Mouse (Mus musculus) MN1 (cell line): Measurements from ENCODE around the gene Tmprss6.
A peak's percentile ranks its signal among the peaks of the same experiment; 100 is the strongest.

Experiments used
- DNase-seq: peaks from one replicate; pipeline ENCODE4 v3.0.0-alpha.2; 2016; ENCODE audit warnings: low spot score

Gene Tmprss6

DNA sequence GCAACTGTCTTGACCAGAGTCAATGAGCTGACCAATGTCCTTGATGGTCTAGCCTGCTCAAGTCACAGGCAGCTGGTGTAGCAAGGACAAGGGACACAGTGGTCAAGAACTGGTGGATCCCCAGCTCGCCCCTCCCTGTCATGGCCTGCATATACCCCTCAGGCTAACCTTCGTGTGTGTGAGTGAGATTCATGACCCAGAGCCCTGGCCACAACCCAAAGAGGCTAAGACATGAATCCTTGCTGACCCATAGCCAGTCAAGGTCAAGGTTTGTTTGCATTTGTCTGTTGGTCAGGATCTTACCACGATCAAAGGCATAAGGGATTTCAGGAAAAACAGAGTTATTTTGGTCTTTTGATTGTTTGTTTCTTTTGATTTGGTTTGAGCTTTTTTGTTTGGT, 14.1 kb upstream of the Tmprss6 start:
- no peak for DNase-seq

DNA sequence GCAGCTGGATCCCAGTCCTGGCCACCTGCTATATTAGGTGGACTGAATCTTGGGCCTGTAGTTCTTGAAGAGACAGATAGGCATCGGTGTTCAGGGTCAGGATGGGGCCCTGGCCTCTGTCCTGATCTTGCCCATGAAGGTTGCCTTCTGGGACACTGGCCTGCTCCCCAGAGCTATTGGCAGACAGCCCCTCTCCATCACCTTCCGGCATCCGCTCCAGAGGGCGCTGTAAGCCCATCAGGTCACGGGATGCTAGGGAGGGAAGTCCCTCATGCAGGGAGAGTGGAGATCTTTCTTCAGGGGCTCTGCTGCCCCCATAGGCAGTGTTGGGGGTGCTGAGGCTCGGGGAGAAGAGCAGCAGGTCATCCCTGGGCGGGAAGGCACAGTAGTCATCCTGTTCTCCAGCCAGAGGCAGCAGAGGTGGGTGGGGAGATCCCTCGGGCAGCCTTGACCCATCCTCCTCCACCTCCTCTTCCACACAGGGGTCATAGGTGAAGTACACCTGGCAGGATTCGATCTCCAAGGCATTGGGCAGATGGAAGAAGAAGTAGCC, 13.1 kb upstream of the Tmprss6 start:
- DNase-seq, result no peak

DNA sequence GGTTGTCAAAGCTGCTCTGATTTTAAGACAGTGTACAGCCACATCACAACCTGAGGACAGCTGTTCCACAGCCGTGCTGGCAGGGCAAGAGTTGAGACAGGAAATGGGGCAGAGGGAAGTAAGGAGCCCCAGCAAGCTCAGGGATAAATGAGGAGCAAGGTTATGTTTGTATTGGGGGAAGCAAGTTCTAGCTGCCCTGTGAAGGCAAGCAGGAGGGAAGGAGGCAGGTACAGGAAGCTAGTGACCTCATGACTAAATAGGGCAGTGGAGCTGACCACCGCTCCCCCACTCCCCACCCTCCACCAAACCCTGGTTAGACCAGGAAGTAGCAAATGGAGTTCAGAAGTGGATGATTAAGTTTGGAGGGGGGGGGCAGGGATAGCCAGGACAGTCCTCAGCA, 12.6 kb upstream of the Tmprss6 start:
- DNase-seq, result no peak

DNA sequence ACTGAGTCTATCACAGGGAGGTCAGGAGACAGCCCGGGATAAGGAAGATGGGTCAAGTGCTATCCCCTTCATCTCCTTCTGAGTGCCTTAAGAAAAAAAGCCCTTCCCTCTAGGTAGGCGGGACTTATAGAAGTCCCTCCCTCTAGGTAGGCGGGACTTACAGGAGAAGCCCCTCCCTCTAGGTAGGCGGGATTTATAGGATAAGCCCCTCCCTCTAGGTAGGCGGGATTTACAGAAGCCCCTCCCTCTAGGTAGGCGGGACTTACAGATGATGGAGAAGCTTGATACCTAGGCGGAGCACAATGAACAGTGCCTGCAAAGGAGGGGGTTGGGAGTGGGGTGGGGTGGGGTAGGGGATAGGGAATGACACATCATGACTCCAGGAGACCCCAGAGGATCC, 11.7 kb upstream of the Tmprss6 start:
- DNase-seq, result peak; percentile 30

DNA sequence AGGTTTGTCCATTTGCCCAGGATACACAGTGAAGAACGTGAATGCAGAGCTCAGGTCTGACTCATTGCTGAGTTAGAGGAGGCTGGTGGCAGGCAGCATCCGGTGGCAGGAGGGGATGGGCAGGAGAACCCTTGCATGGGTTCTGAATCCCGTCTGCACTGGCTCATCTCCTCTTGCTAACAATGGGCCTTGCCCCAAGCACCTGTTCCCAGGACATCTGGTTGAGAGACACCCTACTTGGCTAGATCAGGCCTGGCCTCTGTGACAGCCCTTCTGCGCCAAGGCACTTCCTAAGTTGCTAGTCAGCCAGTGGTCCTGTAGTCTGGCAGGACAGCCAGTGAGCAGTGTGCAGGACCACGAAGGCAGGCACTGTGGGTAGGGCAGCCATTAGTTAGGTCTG, 11.0 kb upstream of the Tmprss6 start:
- no peak for DNase-seq

DNA sequence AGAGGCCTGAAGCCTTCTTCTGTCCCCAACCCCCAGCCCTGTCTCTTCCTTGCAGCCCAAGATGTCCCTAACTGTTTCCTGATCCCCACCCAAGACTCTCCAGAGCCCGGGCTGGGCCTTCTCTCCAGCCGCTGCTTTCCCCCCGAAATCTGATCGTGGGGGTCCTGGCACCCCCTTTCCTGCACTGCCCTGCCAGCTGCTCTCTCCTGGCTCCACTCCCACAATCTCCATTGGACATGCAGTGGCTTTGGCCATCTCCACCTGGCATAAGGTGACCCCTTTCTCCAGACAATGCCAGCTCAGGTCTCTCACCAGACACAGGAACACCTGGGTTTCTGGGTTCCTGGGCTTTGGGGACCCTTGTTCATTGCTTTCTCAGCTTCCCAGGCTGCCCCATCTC, 9.6 kb upstream of the Tmprss6 start:
- DNase-seq, result no peak

DNA sequence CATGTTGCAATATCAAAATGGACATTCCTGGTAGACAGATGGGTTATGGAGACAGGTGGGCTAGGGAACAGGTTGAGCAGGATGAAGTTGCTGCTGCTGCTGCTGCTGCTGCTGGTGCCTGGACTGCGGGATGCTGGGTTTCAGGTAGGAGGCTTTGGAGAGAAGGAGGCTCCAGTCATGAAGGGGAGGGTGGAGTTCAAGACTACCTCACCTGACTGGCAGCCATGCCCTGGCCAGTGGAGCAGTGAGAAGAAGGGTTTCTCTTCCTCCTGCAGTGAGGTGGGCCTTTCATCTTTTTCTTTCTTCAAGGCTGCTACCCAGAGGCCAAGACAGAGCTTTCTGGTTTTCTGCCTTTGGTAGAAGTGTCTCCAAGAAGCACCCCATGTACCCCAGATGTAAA, 8.4 kb upstream of the Tmprss6 start:
- no peak for DNase-seq

DNA sequence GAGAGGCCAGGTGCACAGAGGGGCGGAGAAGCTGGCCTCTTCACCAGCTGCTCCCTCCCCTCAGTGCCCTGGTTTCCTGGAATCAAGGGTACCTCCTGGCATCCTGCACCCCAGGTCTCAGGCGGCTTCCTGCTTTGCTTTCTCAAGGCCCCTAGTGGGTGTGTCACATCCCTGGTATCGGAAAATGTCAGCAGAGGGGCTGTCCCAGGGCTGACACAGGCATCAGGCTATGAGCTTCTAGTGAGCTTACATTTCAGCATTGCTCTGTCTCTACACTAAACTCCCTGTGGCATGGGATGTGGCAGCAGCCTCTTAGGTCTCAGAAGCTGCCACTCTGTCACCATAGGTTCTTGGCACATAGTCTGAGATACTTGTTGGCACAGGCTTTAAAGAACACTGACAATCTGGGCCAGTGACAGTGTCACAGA, 7.2 kb upstream of the Tmprss6 start:
- no peak for DNase-seq

DNA sequence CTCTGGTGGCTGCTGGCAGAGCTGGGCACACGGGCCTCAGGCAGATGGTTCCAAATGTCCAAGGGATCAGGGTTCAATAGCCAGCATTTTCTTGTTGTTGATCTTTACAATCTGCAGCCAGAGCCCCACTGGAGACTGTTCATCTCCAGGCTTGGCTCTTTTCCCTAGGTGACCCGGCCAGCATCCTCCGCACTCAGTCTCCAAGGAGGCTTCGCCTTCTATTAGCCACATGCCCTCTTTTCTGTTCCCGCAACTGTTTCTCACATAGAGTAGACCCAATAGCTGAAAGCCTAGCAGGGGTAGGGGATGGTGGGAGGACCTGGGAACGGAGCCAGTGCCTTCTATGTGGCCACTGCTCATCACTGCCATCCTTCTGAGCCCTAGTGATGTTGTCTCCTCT, 5.0 kb upstream of the Tmprss6 start:
- no peak for DNase-seq

DNA sequence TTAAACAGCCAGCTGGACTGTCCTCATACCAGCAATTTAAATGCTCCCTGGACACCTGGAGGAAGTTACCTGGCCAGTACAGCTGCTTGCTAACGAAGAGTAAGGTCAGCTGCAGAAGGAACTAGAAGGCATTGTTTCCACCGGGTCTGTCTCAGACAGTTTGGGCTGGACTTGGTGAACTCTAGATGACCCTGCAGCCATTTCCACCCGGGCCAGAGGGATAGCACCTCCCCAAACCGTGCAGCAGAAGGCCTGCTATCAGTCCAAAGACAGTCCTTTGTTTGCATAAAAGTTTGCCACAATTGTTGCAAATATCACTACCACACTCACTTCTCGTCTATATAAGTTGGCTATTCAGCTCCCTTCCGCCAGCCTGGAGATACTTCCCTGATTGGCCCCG, 3.5 kb upstream of the Tmprss6 start:
- no peak for DNase-seq

DNA sequence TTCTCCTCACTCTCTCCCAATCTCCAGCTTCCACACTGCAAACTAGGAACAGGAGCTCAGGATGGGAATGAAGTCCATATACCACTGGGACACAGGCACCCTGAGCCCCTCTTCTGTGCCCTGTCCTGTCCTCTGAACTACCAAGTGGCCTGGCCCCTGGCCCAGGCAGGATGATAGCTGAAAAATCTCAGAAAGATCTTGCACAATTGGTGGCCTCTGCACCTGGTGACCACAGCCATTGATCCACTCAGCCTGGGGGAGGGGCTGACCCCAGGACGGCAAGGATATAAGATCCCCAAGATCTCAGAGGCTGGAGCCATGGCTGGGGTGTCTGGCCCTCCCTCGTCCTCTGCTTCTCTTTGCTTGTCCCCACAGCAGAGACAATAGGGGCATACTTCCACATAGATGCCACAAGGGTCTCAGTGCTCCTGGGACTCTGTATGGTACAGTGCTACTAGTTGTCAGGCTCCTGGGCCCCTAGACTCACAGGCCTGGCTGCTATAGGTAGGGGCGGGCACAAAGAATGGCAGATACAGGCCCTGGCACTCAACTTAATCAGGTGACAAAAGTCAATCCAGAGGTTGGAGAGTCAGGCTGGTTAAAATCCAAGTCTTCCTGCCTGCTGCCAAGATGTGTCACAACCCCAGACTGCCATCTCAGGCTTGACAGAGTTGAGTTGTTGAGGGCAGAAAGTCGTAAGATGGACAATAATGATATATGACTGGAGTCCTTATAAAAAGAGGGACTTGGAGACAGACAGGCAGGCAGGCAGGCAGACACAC, 2.3 kb upstream of the Tmprss6 start:
- DNase-seq, result no peak

DNA sequence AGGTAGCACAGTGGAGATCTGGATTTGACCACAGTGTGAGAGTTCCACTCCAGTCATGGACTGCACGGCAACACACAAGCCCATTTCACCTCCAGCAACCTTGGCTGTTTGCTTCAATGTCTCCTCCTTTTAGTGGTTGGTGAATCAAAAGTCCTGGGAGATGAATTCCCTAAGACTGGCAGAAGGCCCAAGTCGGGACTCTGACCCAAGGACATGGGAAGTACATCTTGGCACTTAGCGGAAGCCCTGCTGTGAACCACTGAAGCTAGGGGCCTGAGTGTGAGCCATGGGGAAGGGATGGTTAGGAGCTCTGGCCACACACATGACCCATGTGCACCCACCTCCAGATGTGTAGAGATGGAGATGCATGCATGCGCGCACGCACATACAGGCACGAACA, 864 bp downstream of the Tmprss6 start:
- DNase-seq, result no peak

DNA sequence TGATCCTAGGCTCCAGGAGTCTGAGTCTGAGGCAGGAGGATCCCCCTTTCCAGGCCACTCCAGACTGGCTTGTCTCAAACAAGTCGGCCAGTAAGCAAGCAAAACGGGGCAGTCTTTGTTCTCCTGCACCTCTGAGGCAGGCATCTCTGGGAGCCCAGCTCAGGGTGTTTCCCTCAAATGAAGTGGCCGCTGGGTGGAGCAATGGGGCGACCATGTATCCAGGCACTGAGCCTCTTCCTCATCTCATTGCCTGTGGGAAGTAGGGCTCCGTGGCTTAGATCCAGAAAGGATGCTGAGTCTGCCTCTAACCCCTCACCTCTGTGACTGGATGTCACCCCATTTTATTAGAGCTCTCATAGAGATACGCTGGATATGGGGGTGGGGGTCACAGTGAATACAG, 1.6 kb downstream of the Tmprss6 start:
- no peak for DNase-seq

DNA sequence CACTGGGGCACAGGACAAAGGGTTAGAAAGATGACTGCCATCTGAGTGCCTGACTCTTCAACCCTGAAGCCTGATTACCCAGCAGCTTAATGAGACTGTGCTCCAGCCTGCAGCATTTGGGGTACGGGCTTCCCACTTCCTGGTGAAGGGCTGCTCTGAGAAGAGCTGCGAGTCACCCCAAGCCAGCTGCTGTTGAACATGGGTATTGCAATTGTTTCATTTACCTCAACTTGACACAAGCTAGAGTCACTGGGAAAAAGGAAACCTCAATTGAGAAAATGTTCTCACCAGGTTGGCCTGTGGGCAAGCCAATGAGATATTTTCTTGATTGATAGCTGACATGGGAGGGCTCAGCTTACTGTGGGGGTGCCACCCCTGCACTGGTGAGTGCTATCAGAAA, 5.5 kb downstream of the Tmprss6 start:
- no peak for DNase-seq

DNA sequence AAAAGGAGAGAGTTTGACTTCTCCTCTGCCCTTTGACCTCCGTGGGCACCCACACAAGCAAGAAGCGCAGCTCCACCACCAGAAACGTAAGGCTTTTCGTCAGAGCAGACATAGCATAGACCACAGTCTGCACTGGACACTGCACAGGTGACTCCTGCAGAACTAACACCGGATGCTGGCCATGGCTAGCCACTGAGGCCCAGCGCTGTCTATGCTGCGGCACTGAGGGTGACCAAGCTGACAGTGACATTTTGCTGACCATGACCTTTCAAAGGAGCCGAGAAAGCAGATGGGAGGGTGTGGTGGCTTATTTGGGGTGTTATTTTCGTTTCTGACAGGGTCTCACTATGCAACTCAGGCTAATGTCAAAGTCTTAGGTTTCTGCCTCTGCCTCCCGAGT, 11.2 kb downstream of the Tmprss6 start:
- no peak for DNase-seq

DNA sequence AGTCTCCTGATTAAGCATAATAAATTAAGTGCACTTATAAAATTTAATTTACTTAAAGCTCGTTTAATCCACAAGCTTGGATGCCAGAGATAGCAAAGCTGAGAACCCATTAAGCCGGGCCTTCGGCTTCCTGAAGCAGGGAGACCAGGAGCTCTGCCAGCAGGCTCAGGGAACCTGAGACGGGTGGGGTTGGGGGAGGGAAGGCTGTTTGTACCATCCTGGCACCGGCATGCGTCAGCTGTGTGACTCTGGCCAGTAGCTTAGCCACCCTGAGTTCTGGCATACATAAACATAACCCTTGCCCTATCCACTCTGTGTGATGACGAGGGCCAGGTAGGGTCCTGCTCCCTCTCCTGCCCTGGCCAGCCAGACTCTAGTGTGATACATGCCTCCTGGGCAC, 12.4 kb downstream of the Tmprss6 start:
- peak; percentile 81 for DNase-seq

DNA sequence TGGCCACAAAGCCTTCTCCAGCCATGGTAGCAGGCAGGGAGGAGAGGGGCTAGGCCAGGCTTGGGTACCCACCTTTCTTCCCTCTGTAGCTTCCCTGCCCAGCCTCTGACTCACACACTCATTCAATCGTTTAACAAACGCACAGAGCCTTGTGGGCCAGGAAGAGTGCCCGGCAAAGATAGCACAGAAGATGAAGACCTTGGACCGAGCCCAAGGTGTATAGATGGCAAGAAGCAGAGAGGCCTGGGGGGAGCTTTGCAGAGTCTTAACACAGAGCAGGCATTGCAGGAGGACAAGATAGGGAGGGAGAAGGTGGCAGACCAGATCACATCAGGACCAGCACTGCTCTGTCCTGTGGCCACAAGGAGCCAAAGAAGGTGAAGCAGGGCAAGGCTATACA, 13.3 kb downstream of the Tmprss6 start:
- DNase-seq, result peak; percentile 49

DNA sequence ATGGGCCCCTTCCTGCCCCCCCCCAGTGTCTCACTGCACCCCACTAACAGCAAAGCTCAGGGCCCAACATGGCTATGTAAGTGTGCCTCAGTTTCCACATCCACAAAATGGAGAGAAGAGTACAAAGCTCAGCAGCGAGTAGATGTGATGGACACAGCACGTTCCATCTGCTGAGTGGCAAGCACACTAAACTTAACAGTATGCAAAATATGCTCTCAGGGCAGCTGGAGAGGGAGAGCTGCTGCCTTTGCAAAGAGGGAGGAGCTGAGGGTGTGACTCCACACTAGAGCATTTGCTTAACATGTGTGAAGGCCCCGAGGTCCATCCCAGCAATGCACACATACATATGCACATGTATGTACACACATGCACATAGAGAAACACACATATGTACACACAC, 15.5 kb downstream of the Tmprss6 start:
- DNase-seq, result no peak

DNA sequence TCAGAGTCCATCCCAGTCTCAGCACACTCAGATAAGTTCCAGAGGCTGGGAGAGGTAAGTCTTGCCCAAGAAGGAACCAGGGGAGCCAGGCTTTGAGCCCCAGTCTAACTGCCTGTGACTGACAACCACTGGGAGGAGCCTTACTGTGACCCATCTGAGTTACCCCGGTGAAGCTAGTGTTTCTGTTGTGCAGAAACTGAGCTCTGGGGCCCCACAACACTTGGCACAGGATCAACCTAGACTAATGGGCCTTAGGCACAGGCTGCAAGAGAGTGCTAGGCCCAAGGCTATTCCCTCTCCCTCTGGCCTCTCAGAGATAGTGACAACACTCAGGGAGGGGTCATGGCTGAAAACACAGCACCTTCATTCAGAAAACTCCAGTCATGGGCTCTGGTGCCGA, 17.2 kb downstream of the Tmprss6 start:
- DNase-seq, result no peak

DNA sequence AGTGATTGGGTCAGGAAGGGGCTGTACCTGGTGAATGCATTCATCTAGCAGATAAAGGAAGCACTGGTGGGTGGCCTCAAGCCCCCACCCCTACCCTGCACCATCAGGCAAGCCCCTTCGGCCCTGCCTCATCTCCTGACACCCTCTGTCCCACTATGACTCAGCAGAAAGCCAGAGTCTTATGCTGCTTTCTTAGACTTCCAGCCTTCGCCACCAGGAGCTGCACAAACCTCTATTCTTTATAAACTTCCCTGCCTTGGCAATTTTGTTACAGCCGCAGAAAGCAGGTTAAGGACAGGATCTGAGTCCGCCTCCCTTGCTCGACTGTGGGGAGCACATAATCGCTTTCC, 18.0 kb downstream of the Tmprss6 start:
- peak; percentile 40 for DNase-seq

DNA sequence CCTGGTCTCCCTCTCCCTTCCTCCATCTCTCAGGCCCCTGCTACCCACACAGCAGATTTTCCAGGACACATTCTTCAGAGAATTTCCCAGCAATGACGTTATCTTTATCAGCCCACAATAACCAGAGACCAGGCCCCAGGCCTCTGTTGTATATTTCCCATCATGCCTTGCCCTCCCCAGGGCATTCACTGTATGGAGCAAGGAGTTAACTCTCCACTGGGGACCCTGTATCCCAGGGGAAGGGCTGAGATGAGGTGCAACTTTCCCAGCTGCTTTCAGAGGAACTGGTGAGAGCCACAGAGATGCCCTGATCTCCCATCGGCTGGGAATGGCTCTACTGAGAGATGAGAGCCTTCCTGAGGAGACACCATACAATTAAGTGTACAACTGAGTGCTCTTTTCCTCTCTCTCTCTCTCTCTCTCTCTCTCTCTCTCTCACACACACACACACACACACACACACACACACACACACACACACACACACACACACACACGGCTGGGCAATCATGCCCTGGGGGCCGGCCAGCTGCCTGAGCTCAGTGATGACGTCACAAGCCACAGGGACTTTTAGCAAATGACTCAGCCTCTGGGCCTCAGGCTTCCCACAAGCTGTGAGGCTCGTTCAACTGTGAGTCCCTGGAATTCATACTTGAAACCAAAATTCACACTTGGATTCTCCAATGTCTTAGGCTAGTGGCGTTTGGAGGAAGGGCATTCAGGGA, 18.6 kb downstream of the Tmprss6 start:
- DNase-seq, result peak; percentile 92

DNA sequence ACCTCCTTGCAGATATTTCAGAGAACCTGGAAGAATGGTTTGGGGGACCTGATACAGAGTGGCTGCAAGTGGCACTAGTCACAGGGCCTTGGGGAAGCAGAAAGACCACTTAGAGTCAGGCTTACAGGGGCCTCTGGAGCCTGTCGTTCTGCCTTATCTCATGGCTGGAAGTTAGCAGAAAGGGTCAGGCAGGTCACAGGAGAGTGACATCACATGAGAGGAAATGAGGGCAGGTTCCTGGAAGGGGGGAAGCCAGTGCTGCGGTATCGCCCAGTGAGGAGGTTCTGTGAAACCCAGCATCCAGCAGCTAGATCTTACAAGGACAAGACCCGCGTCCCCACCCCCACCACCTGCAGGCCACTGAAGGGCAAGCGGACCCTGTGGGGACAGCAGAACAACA, 19.3 kb downstream of the Tmprss6 start:
- DNase-seq, result no peak

DNA sequence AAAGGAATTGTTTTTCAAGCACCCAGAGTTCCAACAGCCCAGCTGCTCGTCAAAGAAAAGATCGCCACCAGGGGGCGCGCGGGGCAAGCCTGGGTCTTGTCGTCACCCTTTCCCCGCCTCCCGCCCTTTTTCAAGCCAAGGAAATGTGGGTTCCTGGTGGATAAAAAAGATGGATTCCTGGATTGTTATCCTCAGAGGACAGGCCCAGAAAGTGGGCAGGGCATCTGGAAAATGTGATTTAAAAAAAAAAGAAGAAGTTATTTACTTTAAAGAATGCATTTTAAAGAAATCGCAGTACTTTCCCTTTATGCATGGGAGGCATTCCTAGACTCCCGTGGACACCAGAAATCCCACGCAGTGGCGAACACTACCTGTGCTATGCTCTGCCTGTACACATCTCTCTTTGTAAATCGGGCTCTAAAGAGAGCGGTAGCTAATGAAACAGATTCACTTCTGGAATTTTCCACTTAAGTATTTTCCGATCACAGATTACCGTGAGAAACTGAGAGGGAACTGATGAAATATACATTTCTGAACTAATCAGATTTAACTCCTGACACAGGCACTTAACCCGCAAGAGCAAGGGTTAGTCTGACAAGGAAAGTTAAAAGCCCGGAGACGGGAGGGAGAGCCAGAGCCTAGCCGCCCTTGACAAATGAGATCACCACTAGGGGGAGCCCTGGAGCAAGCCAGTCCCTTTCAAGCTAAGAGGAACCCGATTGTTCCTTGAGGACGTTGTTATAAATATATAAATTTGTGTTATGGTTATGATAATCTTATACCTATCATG, 20.5 kb downstream of the Tmprss6 start:
- DNase-seq, result peak; percentile 94
